Mouse (Mus musculus): ENCODE measurements at regions not wholly inside any gene's neighbourhood (a gene's known extent, or its start where the extent isn't known, plus 50 kb on each side); places are given as distances from the start of the nearest gene placed in this dataset.

DNA sequence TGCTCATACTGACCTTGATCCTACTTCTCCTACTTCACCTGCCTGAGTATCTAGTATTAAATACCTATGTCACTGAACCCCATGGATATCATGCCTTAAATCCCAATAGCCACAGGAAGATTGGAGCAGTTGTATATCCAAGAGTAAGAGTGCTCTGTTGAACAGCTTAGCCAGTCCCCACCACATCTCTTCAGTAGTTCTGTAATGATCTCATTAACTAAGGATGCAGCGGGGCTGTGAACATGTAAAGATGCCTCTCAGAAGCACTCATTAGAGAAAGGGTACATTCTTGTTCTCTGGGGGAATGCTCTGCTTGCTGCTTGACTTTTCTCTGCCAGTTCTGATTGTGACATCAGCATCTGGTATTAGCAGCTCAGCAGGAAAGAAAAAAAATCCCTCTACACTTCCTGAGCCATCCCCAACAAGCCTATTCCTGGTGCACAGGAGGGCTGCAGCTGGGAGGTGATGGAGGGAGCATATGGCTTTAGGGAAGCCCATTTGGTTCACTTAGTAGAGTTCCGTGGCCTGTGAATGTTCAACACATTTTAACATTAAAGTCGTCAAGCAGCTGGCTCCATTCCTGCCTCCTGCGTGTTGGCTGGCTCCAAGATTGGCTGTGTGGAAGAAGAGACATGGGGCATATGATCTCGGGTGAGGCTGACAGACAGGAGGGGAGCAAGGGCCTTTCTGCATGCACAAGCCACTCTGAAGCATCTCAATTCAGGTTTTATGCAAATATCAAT lies 613.1 kb upstream of the Auts2 start:
- TF ChIP-seq CTCF (conservative IDR thresholded peaks at IDR 0.05; ENCODE audit: insufficient read depth, insufficient read length, low read depth, low read length) (no peak), POLR2A (IDR thresholded peaks at IDR 0.05; ENCODE audit: low read depth, low read length) (no peak)
